Mouse (Mus musculus) CH12.LX (cell line): ENCODE data around the gene Npr3. TPM values are rescaled to one million over a fixed set of nuclear protein-coding genes. Genes with fewer than 3 reads are reported as not detected.

Experiments
- DNase-seq: peaks from one replicate; pipeline ENCODE4 v3.0.0-alpha.2; 2013; ENCODE audit errors: extremely low read depth
- H3K27ac ChIP-seq: 2 replicates; pipeline ENCODE4 v1.5.1; 2012; ENCODE audit warnings: low read depth, mild to moderate bottlenecking, control low read depth, moderate library complexity; ENCODE audit not compliant: insufficient read depth
- H3K27me3 ChIP-seq: replicated peaks from 2 replicates; pipeline ENCODE3; 2012; ENCODE audit warnings: inconsistent platforms
- H3K36me3 ChIP-seq, 2 experiments: replicated peaks in 1 of 2; 2 replicates each; pipeline versions ENCODE3 to v1.6.1; 2012; ENCODE audit warnings: inconsistent platforms in 1 of 2, low read length in 1 of 2, mild to moderate bottlenecking in 1 of 2, mixed read lengths in 1 of 2, moderate library complexity in 1 of 2; ENCODE audit not compliant: control insufficient read depth in 1 of 2, insufficient read depth in 1 of 2
- H3K4me1 ChIP-seq, 2 experiments: 2 replicates each; pipeline ENCODE4 v1.6.1; 2012; ENCODE audit warnings: inconsistent platforms in 1 of 2, moderate library complexity in 1 of 2; ENCODE audit not compliant: insufficient read depth in 2 of 2, control insufficient read depth in 1 of 2
- H3K4me2 ChIP-seq: 2 replicates; pipeline ENCODE4 v1.6.1; 2012; ENCODE audit warnings: low read depth, mild to moderate bottlenecking, control low read depth; ENCODE audit not compliant: poor library complexity, insufficient read depth, severe bottlenecking
- H3K4me3 ChIP-seq, 3 experiments: fragments of 150-350 bp in 1 of 3; sonication (generic) in 1 of 3; replicated peaks in 1 of 3; 2 replicates each; pipeline versions ENCODE3 to v1.5.1; 2011 to 2012; ENCODE audit warnings: low read depth in 2 of 3, low read length in 2 of 3, mild to moderate bottlenecking in 2 of 3, moderate library complexity in 2 of 3, control low read depth in 1 of 3, improper control_type of control experiment in 1 of 3, inconsistent platforms in 1 of 3, mixed read lengths in 1 of 3; ENCODE audit not compliant: poor library complexity in 1 of 3
- H3K79me2 ChIP-seq: replicated peaks from 2 replicates; pipeline ENCODE4 v1.6.1; 2012; ENCODE audit warnings: mild to moderate bottlenecking, moderate library complexity; ENCODE audit not compliant: control insufficient read depth, poor library complexity, insufficient read depth, severe bottlenecking; ENCODE audit errors: extremely low read depth
- H3K9ac ChIP-seq: 2 replicates; pipeline ENCODE4 v1.6.1; 2012; ENCODE audit warnings: low read depth, mild to moderate bottlenecking, control low read depth, moderate library complexity; ENCODE audit not compliant: insufficient read depth
- H3K9me3 ChIP-seq: replicated peaks from 2 replicates; pipeline ENCODE3; 2012; ENCODE audit warnings: low read length, inconsistent platforms, mixed read lengths
- E2F4 ChIP-seq: IDR thresholded peaks from 2 replicates; pipeline ENCODE4 v1.6.1; 2011; ENCODE audit warnings: low read depth, low read length, improper control_type of control experiment; ENCODE audit not compliant: insufficient replicate concordance
- EP300 ChIP-seq: IDR thresholded peaks from 2 replicates; pipeline ENCODE4 v1.6.1; 2011; ENCODE audit warnings: low read length, improper control_type of control experiment
- ETS1 ChIP-seq: conservative IDR thresholded peaks from 2 replicates; pipeline ENCODE4 v1.6.1; 2012; ENCODE audit warnings: low read depth, mild to moderate bottlenecking, inconsistent platforms, low read length, improper control_type of control experiment, moderate library complexity
- HCFC1 ChIP-seq: IDR thresholded peaks from 2 replicates; pipeline ENCODE4 v1.6.1; 2012; ENCODE audit warnings: low read depth, mild to moderate bottlenecking, inconsistent platforms, low read length, improper control_type of control experiment
- IRF4 ChIP-seq: IDR thresholded peaks from 2 replicates; pipeline ENCODE4 v1.6.1; 2014; ENCODE audit warnings: low read depth, mild to moderate bottlenecking, inconsistent platforms, low read length, improper control_type of control experiment
- MAFK ChIP-seq: IDR thresholded peaks from 2 replicates; pipeline ENCODE4 v1.6.1; 2011; ENCODE audit warnings: low read length, improper control_type of control experiment; ENCODE audit not compliant: insufficient replicate concordance
- MAX ChIP-seq: IDR thresholded peaks from 2 replicates; pipeline ENCODE4 v1.6.1; 2011; ENCODE audit warnings: low read length, improper control_type of control experiment
- MAZ ChIP-seq: IDR thresholded peaks from 2 replicates; pipeline ENCODE4 v1.6.1; 2012; ENCODE audit warnings: low read depth, mild to moderate bottlenecking, inconsistent platforms, low read length, improper control_type of control experiment, moderate library complexity
- MEF2A ChIP-seq: IDR thresholded peaks from 2 replicates; pipeline ENCODE4 v1.6.1; 2014; ENCODE audit warnings: low read depth, mild to moderate bottlenecking, inconsistent platforms, low read length, improper control_type of control experiment, borderline replicate concordance
- MXI1 ChIP-seq: IDR thresholded peaks from 2 replicates; pipeline ENCODE4 v1.6.1; 2011; ENCODE audit warnings: mild to moderate bottlenecking, low read depth, low read length, improper control_type of control experiment
- MYC ChIP-seq: IDR thresholded peaks from 2 replicates; pipeline ENCODE4 v1.6.1; 2011; ENCODE audit warnings: low read depth, mild to moderate bottlenecking, improper control_type of control experiment, low read length
- NRF1 ChIP-seq: IDR thresholded peaks from 2 replicates; pipeline ENCODE4 v1.6.1; 2014; ENCODE audit warnings: low read depth, mild to moderate bottlenecking, inconsistent platforms, low read length, improper control_type of control experiment, moderate library complexity
- PAX5 ChIP-seq: IDR thresholded peaks from 2 replicates; pipeline ENCODE4 v1.6.1; 2012; ENCODE audit warnings: low read length, inconsistent platforms, mixed read lengths
- POLR2A ChIP-seq: IDR thresholded peaks from 2 replicates; pipeline ENCODE4 v1.6.1; 2011; ENCODE audit warnings: low read depth, mild to moderate bottlenecking, improper control_type of control experiment, low read length
- POLR2AphosphoS2 ChIP-seq: IDR thresholded peaks from 2 replicates; pipeline ENCODE4 v1.6.1; 2011; ENCODE audit warnings: low read depth, low read length, improper control_type of control experiment
- SMC3 ChIP-seq: IDR thresholded peaks from 2 replicates; pipeline ENCODE4 v1.6.1; 2011; ENCODE audit warnings: low read depth, low read length, improper control_type of control experiment
- TCF12 ChIP-seq: IDR thresholded peaks from 2 replicates; pipeline ENCODE4 v1.6.1; 2014; ENCODE audit warnings: low read depth, mild to moderate bottlenecking, inconsistent platforms, low read length, improper control_type of control experiment
- UBTF ChIP-seq: IDR thresholded peaks from 2 replicates; pipeline ENCODE4 v1.6.1; 2012; ENCODE audit warnings: low read depth, mild to moderate bottlenecking, inconsistent platforms, low read length, improper control_type of control experiment, moderate library complexity
- USF1 ChIP-seq: IDR thresholded peaks from 2 replicates; pipeline ENCODE4 v1.6.1; 2014; ENCODE audit warnings: low read depth, mild to moderate bottlenecking, inconsistent platforms, low read length, improper control_type of control experiment
- ZKSCAN1 ChIP-seq: IDR thresholded peaks from 2 replicates; pipeline ENCODE4 v1.6.1; 2012; ENCODE audit warnings: low read depth, inconsistent platforms, low read length, improper control_type of control experiment, borderline replicate concordance
- ZNF384 ChIP-seq: IDR thresholded peaks from 2 replicates; pipeline ENCODE4 v1.6.1; 2012; ENCODE audit warnings: low read depth, low read length, improper control_type of control experiment, inconsistent platforms
- dilution Hi-C: fragments of 300-500 bp; cut with MboI; formaldehyde crosslinking; loops from 2 replicates; pipeline ENCODE4 v1.14.3; 2020; ENCODE audit warnings: low sequenced_read_pairs; ENCODE audit not compliant: extremely low pct_unique_long_range_greater_than_20kb, extremely low pct_ligation_motif_present
- in situ Hi-C: fragments of 300-500 bp; cut with MboI; formaldehyde crosslinking; loops from 3 replicates; pipeline ENCODE4 v1.14.3; 2019; ENCODE audit warnings: low sequenced_read_pairs, low pct_ligation_motif_present, low pct_unique_long_range_greater_than_20kb, mixed read lengths
- polyA plus RNA-seq: library from polyadenylated mRNA; unstranded; fragments of >175 nt; gene quantifications from 2 replicates; pipeline ENCODE4 v1.2.1, GENCODE M21; 2012; ENCODE audit warnings: low read depth; ENCODE audit not compliant: insufficient read length
- total RNA-seq, 2 experiments: library from RNA; depleted of rRNA; stranded (reverse); fragments of 300-350 nt in 1 of 2; fragments of >200 nt in 1 of 2; gene quantifications; 2 replicates each; pipeline ENCODE4 v1.2.3; 2012 to 2014

Npr3 gene
- total and polyA plus RNA-seq, 3 experiments, result not detected

GRCm38 (mm10) chr15:11801863-11802722, 105.0 kb downstream of the Npr3 start:
- Histone ChIP-seq H3K79me2 (no peaks in the 10 kb centered on the region), H3K9me3 (no peaks in the 10 kb centered on the region), H3K4me3 (no peak overlapping the region), H3K9ac (no peak overlapping the region), H3K36me3 (no peaks in the 10 kb centered on the region), H3K4me1 (no peaks in the 10 kb centered on the region), H3K27me3 (no peaks in the 10 kb centered on the region), H3K4me2 (no peak overlapping the region), H3K27ac (no peak overlapping the region)
- TF ChIP-seq MEF2A (no peak), NRF1 (no peak), MYC (no peak), MAFK (no peak), E2F4 (no peak), POLR2A (no peak), PAX5 (no peak), ETS1 (no peak), USF1 (no peak), IRF4 (no peak), MAX (no peak), HCFC1 (no peak), ZKSCAN1 (no peak), UBTF (no peak), ZNF384 (no peak), TCF12 (no peak)
- in situ Hi-C loops, result no loop called here
- dilution Hi-C loops, result no loop called here
- no peak for DNase-seq

- no peaks in the 10 kb centered on the region for H3K27me3 ChIP-seq
- H3K9me3 ChIP-seq, result no peaks in the 10 kb centered on the region
- no peaks in the 10 kb centered on the region for H3K79me2 ChIP-seq
- no peak overlapping the region for H3K27ac ChIP-seq
- in situ Hi-C loops (no loop called here), dilution Hi-C loops (no loop called here)
- DNase-seq, result no peak
- H3K36me3 ChIP-seq, result no peaks in the 10 kb centered on the region
- H3K9ac ChIP-seq, result no peak overlapping the region
- TF ChIP-seq SMC3, result no peak
- TF ChIP-seq MXI1, result no peak
- no peak for TF ChIP-seq USF1
- no peak for TF ChIP-seq POLR2AphosphoS2
- TF ChIP-seq MAZ, result no peak
- TF ChIP-seq EP300, result no peak
- TF ChIP-seq MYC, result no peak
- H3K4me1 ChIP-seq, result no peaks in the 10 kb centered on the region
- H3K4me2 ChIP-seq, result no peak overlapping the region
- no peak overlapping the region for H3K4me3 ChIP-seq
These were observed 112.5 kb downstream of the Npr3 start for GRCm38 (mm10) chr15:11794632-11795031.

Other genes starting within 250 kb of the Npr3 start
- gene Sub1, start 89.7 kb upstream of the Npr3 start, total RNA-seq (2012; rRNA removed), result 553 and 781 TPM in 2 replicates
- gene Sub1, start 89.7 kb upstream of the Npr3 start, total RNA-seq (2014; rRNA removed), result 2,677 and 3,148 TPM in 2 replicates
- gene Sub1, start 89.7 kb upstream of the Npr3 start, polyA plus RNA-seq, result 1,927 and 2,021 TPM in 2 replicates
- gene Zfr, start 210.5 kb upstream of the Npr3 start, total RNA-seq (2012; rRNA removed), result 47.5 and 49.1 TPM in 2 replicates
- gene Zfr, start 210.5 kb upstream of the Npr3 start, total RNA-seq (2014; rRNA removed), result 84.9 and 99.0 TPM in 2 replicates
- gene Zfr, start 210.5 kb upstream of the Npr3 start, polyA plus RNA-seq, result 89.3 and 89.8 TPM in 2 replicates